Mouse (Mus musculus): ENCODE results near the gene Asic2.

DNA sequence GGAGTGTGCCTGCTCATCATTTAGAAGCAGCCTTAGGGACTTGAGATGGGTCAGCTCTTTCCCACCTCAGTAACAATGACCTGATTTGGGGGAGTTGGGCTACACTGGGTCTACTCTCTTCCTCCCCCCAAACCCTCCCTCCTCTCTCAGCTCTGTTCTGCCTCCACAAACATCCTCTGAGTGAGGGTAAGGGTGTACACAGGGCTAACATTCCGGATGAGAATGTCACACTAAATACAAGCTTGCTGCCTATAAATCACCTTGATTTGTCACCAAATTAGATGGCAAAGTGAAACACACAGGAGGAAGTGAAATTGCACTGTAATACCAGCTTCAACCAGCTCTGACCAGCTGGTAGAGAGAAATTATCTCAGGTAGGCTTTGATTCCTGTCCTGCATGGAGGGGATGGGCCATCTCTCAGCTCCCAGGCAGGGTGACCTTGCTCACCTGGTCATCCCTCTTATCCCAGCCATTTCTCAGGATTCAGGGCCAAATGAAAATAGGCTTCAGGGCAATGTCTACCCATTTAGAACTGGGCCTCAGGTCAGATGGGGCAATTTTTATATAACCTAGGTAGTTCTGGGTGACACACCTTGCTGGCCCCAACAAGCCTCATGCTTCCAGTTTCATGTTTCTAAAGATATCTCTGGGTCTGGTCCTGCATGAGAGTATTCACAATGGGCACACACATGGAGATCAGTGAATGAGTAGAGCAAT, 120.3 kb downstream of the Asic2 start:
- TF ChIP-seq POLR2A (IDR thresholded peaks at IDR 0.05; ENCODE audit: borderline replicate concordance, extremely low read depth, insufficient read depth, insufficient read length, poor library complexity, severe bottlenecking) (no peak), CTCF (IDR thresholded peaks at IDR 0.05; ENCODE audit: borderline replicate concordance, extremely low read depth, insufficient read depth, insufficient read length) (no peak)

All from brain, embryonic 14.5 days (tissue).